Mouse (Mus musculus) embryonic facial prominence, embryonic 11.5 days (tissue): ENCODE measurements around the gene Serinc5. TPM values are rescaled to one million over a fixed set of nuclear protein-coding genes. Genes with fewer than 3 reads are reported as not detected.

Experiments
- ATAC-seq: fragments of 200-750 bp; cut with Nextera tagmentation; replicated peaks from 2 replicates; pipeline ENCODE4 v1.8.0; 2017; ENCODE audit warnings: low read depth; ENCODE audit not compliant: insufficient number of reproducible peaks, low FRiP score, low TSS enrichment
- DNase-seq: peaks from one replicate; pipeline ENCODE4 v3.0.0-alpha.2; 2015; ENCODE audit warnings: low spot score
- H3K27ac ChIP-seq: fragments of 300-500 bp; sonication (generic); replicated peaks from 2 replicates; pipeline ENCODE4 v1.5.1; 2014; ENCODE audit warnings: mild to moderate bottlenecking, low read depth, low read length, control low read depth
- H3K27me3 ChIP-seq: fragments of 300-500 bp; sonication (generic); 2 replicates; pipeline ENCODE4 v1.6.1; 2014; ENCODE audit warnings: mild to moderate bottlenecking, low read length, moderate library complexity, mixed read lengths; ENCODE audit not compliant: control insufficient read depth, insufficient read depth
- H3K36me3 ChIP-seq: fragments of 300-500 bp; sonication (generic); replicated peaks from 2 replicates; pipeline ENCODE4 v1.6.1; 2014; ENCODE audit warnings: low read depth, mild to moderate bottlenecking, low read length, moderate library complexity, mixed read lengths; ENCODE audit not compliant: control insufficient read depth, insufficient read depth
- H3K4me1 ChIP-seq: fragments of 300-500 bp; sonication (generic); 2 replicates; pipeline ENCODE4 v1.6.1; 2014; ENCODE audit warnings: low read length, mixed read lengths; ENCODE audit not compliant: control insufficient read depth, insufficient read depth
- H3K4me2 ChIP-seq: fragments of 300-500 bp; sonication (generic); 2 replicates; pipeline ENCODE4 v1.6.1; 2014; ENCODE audit warnings: low read depth, mild to moderate bottlenecking, control low read depth, low read length, moderate library complexity
- H3K4me3 ChIP-seq: fragments of 300-500 bp; sonication (generic); 2 replicates; pipeline ENCODE4 v1.5.1; 2014; ENCODE audit warnings: low read depth, low read length, control low read depth
- H3K9ac ChIP-seq: fragments of 300-500 bp; sonication (generic); replicated peaks from 2 replicates; pipeline ENCODE4 v1.6.1; 2014; ENCODE audit warnings: mild to moderate bottlenecking, control low read depth, low read length
- H3K9me3 ChIP-seq: fragments of 300-500 bp; sonication (generic); replicated peaks from 2 replicates; pipeline ENCODE4 v1.6.1; 2016; ENCODE audit warnings: mild to moderate bottlenecking, low read length, inconsistent platforms, mixed read lengths; ENCODE audit not compliant: control insufficient read depth
- WGBS: fragments of 180-500 bp; shearing (Covaris S2); extraction: QIAGEN DNeasy Blood & Tissue Kit; methylation state at CpG from one replicate; pipeline ENCODE4 v1.1.7; 2014; 5-methylcytosine and 5-hydroxymethylcytosine counted together
- polyA plus RNA-seq: library from polyadenylated mRNA; unstranded; fragments of >200 nt; fragmentation: Nextera tagmentation; extraction: Ambion mirVana; gene quantifications from 2 replicates; pipeline ENCODE4 v1.2.1, GENCODE M21; 2014

Gene Serinc5
- polyA plus RNA-seq, 1 experiment from 2014 or later = 9.8 TPM

- no peak for ATAC-seq
- H3K4me1 ChIP-seq = no peaks in the 10 kb centered on the region
- H3K36me3 ChIP-seq = no peaks in the 10 kb centered on the region
- H3K27ac ChIP-seq = no peak overlapping the region
- H3K27me3 ChIP-seq = no peaks in the 10 kb centered on the region
- no peak for DNase-seq
- H3K4me2 ChIP-seq = no peak overlapping the region
- no peak overlapping the region for H3K4me3 ChIP-seq
- H3K9ac ChIP-seq = no peak overlapping the region
- 72% methylated on average over 11 of the region's 11 CpGs for WGBS
- H3K9me3 ChIP-seq = no peaks in the 10 kb centered on the region
Observed at GRCm38 (mm10) chr13:92675897-92676584, 65.2 kb downstream of the Serinc5 start.

GRCm38 (mm10) chr13:92677656-92678055 lies 66.8 kb downstream of the Serinc5 start:
- H3K4me2 ChIP-seq = no peak overlapping the region
- no peak overlapping the region for H3K9ac ChIP-seq
- no peaks in the 10 kb centered on the region for H3K9me3 ChIP-seq
- H3K4me1 ChIP-seq = no peaks in the 10 kb centered on the region
- WGBS = 67% methylated on average over 4 of the region's 4 CpGs
- no peak for DNase-seq
- H3K27ac ChIP-seq = no peak overlapping the region
- no peaks in the 10 kb centered on the region for H3K36me3 ChIP-seq
- no peak overlapping the region for H3K4me3 ChIP-seq
- ATAC-seq = no peak
- H3K27me3 ChIP-seq = no peaks in the 10 kb centered on the region

- Histone ChIP-seq H3K9me3 (no peaks in the 10 kb centered on the region), H3K36me3 (no peaks in the 10 kb centered on the region), H3K4me2 (no peak overlapping the region), H3K4me3 (no peak overlapping the region), H3K4me1 (no peaks in the 10 kb centered on the region), H3K9ac (no peak overlapping the region), H3K27ac (no peak overlapping the region), H3K27me3 (no peaks in the 10 kb centered on the region)
- DNase-seq = no peak
- no peak for ATAC-seq
- 81% methylated on average over 7 of the region's 7 CpGs for WGBS
Observed at GRCm38 (mm10) chr13:92679661-92680060, 68.8 kb downstream of the Serinc5 start.

GRCm38 (mm10) chr13:92681541-92681940 lies 70.7 kb downstream of the Serinc5 start:
- Histone ChIP-seq H3K27me3 (no peaks in the 10 kb centered on the region), H3K4me1 (no peaks in the 10 kb centered on the region), H3K9me3 (no peaks in the 10 kb centered on the region), H3K9ac (no peak overlapping the region), H3K27ac (no peak overlapping the region), H3K36me3 (no peaks in the 10 kb centered on the region), H3K4me3 (no peak overlapping the region), H3K4me2 (no peak overlapping the region)
- WGBS = 81% methylated on average over 2 of the region's 2 CpGs
- ATAC-seq (no peak), DNase-seq (no peak)

- Histone ChIP-seq H3K4me1 (no peaks in the 10 kb centered on the region), H3K27me3 (no peaks in the 10 kb centered on the region), H3K9me3 (no peaks in the 10 kb centered on the region), H3K4me3 (no peak overlapping the region), H3K4me2 (no peak overlapping the region), H3K27ac (no peak overlapping the region), H3K9ac (no peak overlapping the region), H3K36me3 (no peaks in the 10 kb centered on the region)
- DNase-seq (no peak), ATAC-seq (no peak)
- WGBS = 25% methylated on average over 6 of the region's 6 CpGs
Observed at GRCm38 (mm10) chr13:92682833-92683232, 71.9 kb downstream of the Serinc5 start.

GRCm38 (mm10) chr13:92683464-92683863 lies 72.6 kb downstream of the Serinc5 start:
- Histone ChIP-seq H3K36me3 (no peaks in the 10 kb centered on the region), H3K9ac (no peak overlapping the region), H3K27ac (no peak overlapping the region), H3K27me3 (no peaks in the 10 kb centered on the region), H3K4me2 (no peak overlapping the region), H3K4me3 (no peak overlapping the region), H3K4me1 (no peaks in the 10 kb centered on the region), H3K9me3 (no peaks in the 10 kb centered on the region)
- DNase-seq (no peak), ATAC-seq (no peak)
- 73% methylated on average over 4 of the region's 4 CpGs for WGBS

- no peak for DNase-seq
- no peaks in the 10 kb centered on the region for H3K9me3 ChIP-seq
- H3K4me2 ChIP-seq = no peak overlapping the region
- WGBS = 90% methylated on average over 4 of the region's 4 CpGs
- ATAC-seq = no peak
- no peak overlapping the region for H3K4me3 ChIP-seq
- H3K9ac ChIP-seq = no peak overlapping the region
- H3K27me3 ChIP-seq = no peaks in the 10 kb centered on the region
- no peak overlapping the region for H3K27ac ChIP-seq
- H3K4me1 ChIP-seq = no peaks in the 10 kb centered on the region
- no peaks in the 10 kb centered on the region for H3K36me3 ChIP-seq
Observed at GRCm38 (mm10) chr13:92684310-92684709, 73.4 kb downstream of the Serinc5 start.

- H3K9ac ChIP-seq = no peak overlapping the region
- WGBS = 83% methylated on average over 4 of the region's 4 CpGs
- H3K36me3 ChIP-seq = no peaks in the 10 kb centered on the region
- H3K27me3 ChIP-seq = no peaks in the 10 kb centered on the region
- no peak overlapping the region for H3K4me2 ChIP-seq
- no peaks in the 10 kb centered on the region for H3K4me1 ChIP-seq
- H3K27ac ChIP-seq = no peak overlapping the region
- DNase-seq (no peak), ATAC-seq (no peak)
- no peak overlapping the region for H3K4me3 ChIP-seq
- no peaks in the 10 kb centered on the region for H3K9me3 ChIP-seq
Observed at GRCm38 (mm10) chr13:92685273-92685672, 74.4 kb downstream of the Serinc5 start.
